In genomic region chr4:118991797-118992196, GRCm38 (mm10) we compare ENCODE assay signal across 9 mouse cellular contexts. TPM values are rescaled to one million over a fixed set of nuclear protein-coding genes. Genes with fewer than 3 reads are reported as not detected.
DNase-seq lines count a peak whose midpoint lies in the region; ATAC-seq and TF ChIP-seq lines count a peak whose summit lies in the region.
"Had no signal": no experiment of that assay in that cellular context is flagged by ENCODE, and none has a peak within 500 bp of the region (broad histone marks: within the 10 kb centered on the region; RNA-seq: fewer than 3 reads in every experiment).

No protein-coding gene starts in this region.

- H3K9ac ChIP-seq in forebrain, embryonic 11.5 days (ENCODE audit: low read length) = no peak overlapping the region
- H3K9ac ChIP-seq in forebrain, embryonic 12.5 days = no peak overlapping the region
- H3K9ac ChIP-seq in lung, embryonic 14.5 days = no peak overlapping the region

- H3K4me1 ChIP-seq in forebrain, embryonic 11.5 days (replicated peaks; ENCODE audit: control insufficient read depth, insufficient read depth, low read length) = no peaks in the 10 kb centered on the region
- H3K4me1 ChIP-seq in forebrain, embryonic 12.5 days = no peaks in the 10 kb centered on the region
- no peaks in the 10 kb centered on the region for H3K4me1 ChIP-seq in lung, embryonic 14.5 days (ENCODE audit: insufficient read depth)

- ATAC-seq in forebrain, embryonic 11.5 days (replicated peaks; ENCODE audit: low FRiP score) = no peak
- ATAC-seq in forebrain, embryonic 12.5 days (ENCODE audit: low FRiP score) = no peak
- ATAC-seq in lung, embryonic 14.5 days (ENCODE audit: insufficient read depth) = no peak

- H3K9me3 ChIP-seq in forebrain, embryonic 11.5 days (ENCODE audit: control insufficient read depth, low read length) = no peaks in the 10 kb centered on the region; the same call in 1 of the 2 replicates
- peaks cover 14% of the 10 kb centered on the region for H3K9me3 ChIP-seq in forebrain, embryonic 12.5 days
- H3K9me3 ChIP-seq in lung, embryonic 14.5 days (ENCODE audit: low read depth, low read length) = 0 out of 2 replicates have a peak, but pooled peaks cover 3% of the 10 kb centered on the region

- intact Hi-C loops in left cerebral cortex, postnatal 4 days (cut with DNase I) = loop anchor here (5.0 kb wide), 1 partner anchor 344 kb away; no protein-coding TSS in a partner anchor

- 32% methylated on average over 4 of the region's 4 CpGs for WGBS in forebrain, embryonic 11.5 days
- 28% methylated on average over 4 of the region's 4 CpGs for WGBS in forebrain, embryonic 12.5 days
- WGBS in lung, embryonic 14.5 days = 39% methylated on average over 4 of the region's 4 CpGs

- H3K4me3 ChIP-seq in forebrain, embryonic 11.5 days (ENCODE audit: low read depth, low read length) = no peak overlapping the region
- no peak overlapping the region for H3K4me3 ChIP-seq in forebrain, embryonic 12.5 days (replicated peaks)
- H3K4me3 ChIP-seq in lung, embryonic 14.5 days (ENCODE audit: low read depth, low read length) = no peak overlapping the region

- H3K27ac ChIP-seq in forebrain, embryonic 11.5 days (ENCODE audit: low read depth, low read length) = no peak overlapping the region
- no peak overlapping the region for H3K27ac ChIP-seq in forebrain, embryonic 12.5 days
- no peak overlapping the region for H3K27ac ChIP-seq in lung, embryonic 14.5 days (ENCODE audit: low read depth)

- no peaks in the 10 kb centered on the region for H3K36me3 ChIP-seq in forebrain, embryonic 11.5 days (ENCODE audit: control insufficient read depth, insufficient read depth, low read length)
- no peaks in the 10 kb centered on the region for H3K36me3 ChIP-seq in forebrain, embryonic 12.5 days (replicated peaks)
- no peaks in the 10 kb centered on the region for H3K36me3 ChIP-seq in lung, embryonic 14.5 days (ENCODE audit: insufficient read depth)

- H3K27me3 ChIP-seq in forebrain, embryonic 11.5 days (ENCODE audit: control insufficient read depth, insufficient read depth, low read length) = no peaks in the 10 kb centered on the region
- 0 out of 2 replicates have a peak, but pooled peaks cover 3% of the 10 kb centered on the region for H3K27me3 ChIP-seq in forebrain, embryonic 12.5 days
- no peaks in the 10 kb centered on the region for H3K27me3 ChIP-seq in lung, embryonic 14.5 days (ENCODE audit: insufficient read depth, low read length)

- peak; percentile 61 for TF ChIP-seq CTCF in lung, embryonic 14.5 days (IDR thresholded peaks at IDR 0.05; ENCODE audit: low read depth)

- DNase-seq in forebrain, embryonic 11.5 days (ENCODE audit: low spot score) = peak; percentile 56
- DNase-seq in lung, embryonic 14.5 days = peak; percentile 70
- no peak for DNase-seq in lung, adult 18-20 months
- peak; percentile 76 for DNase-seq in embryo, embryonic 10.5 days (ENCODE audit: low spot score)
- peak; percentile 54 for DNase-seq in mesoderm, embryonic 11.5 days (ENCODE audit: low read depth, low spot score)
- no peak for DNase-seq in ovary, postnatal 10 days (ENCODE audit: low spot score)
- DNase-seq in left cerebral cortex, postnatal 4 days = no peak

- H3K4me2 ChIP-seq in forebrain, embryonic 11.5 days (ENCODE audit: low read depth, low read length, severe bottlenecking) = no peak overlapping the region
- no peak overlapping the region for H3K4me2 ChIP-seq in forebrain, embryonic 12.5 days
- no peak overlapping the region for H3K4me2 ChIP-seq in lung, embryonic 14.5 days

RNA-seq across cellular contexts. Expression of gene Lao1, which starts 30.4 kb away (rescaled TPM):
- polyA plus RNA-seq in forebrain, embryonic 11.5 days (2014; fragmentation: Nextera tagmentation; extraction: Ambion mirVana) = not detected in 2 replicates
- not detected in 2 replicates for polyA plus RNA-seq in forebrain, embryonic 12.5 days (2016; fragmentation: Nextera tagmentation; extraction: Ambion mirVana)
- not detected in 2 replicates for polyA plus RNA-seq in lung, embryonic 14.5 days (2014; fragmentation: Nextera tagmentation; extraction: Ambion mirVana)
- total RNA-seq in left cerebral cortex, postnatal 4 days (2021) = not detected

RNA-seq across cellular contexts. Expression of gene Olfr1328, which starts 53.4 kb away (rescaled TPM):
- not detected in 2 replicates for polyA plus RNA-seq in forebrain, embryonic 11.5 days (2014; fragmentation: Nextera tagmentation; extraction: Ambion mirVana)
- polyA plus RNA-seq in forebrain, embryonic 12.5 days (2016; fragmentation: Nextera tagmentation; extraction: Ambion mirVana) = not detected in 2 replicates
- not detected in 2 replicates for polyA plus RNA-seq in lung, embryonic 14.5 days (2014; fragmentation: Nextera tagmentation; extraction: Ambion mirVana)
- not detected for total RNA-seq in left cerebral cortex, postnatal 4 days (2021)
- total RNA-seq: layer of hippocampus, adult 8-10 months had no signal

Comparison
In these comparisons a context has a peak if more than half of its experiments do, and no peak if none do; other contexts are left out.
1. DNase-seq: peak in forebrain, embryonic 11.5 days (single experiment), lung, embryonic 14.5 days (single experiment), embryo, embryonic 10.5 days (single experiment) and mesoderm, embryonic 11.5 days (single experiment); none in lung, adult 18-20 months (0 of 2), ovary, postnatal 10 days (single experiment) and left cerebral cortex, postnatal 4 days (single experiment).